Mouse (Mus musculus) myocyte (in vitro differentiated cells): ENCODE measurements around the gene Rgl1.

Source experiments
- CEBPB ChIP-seq: IDR thresholded peaks from 2 replicates; pipeline ENCODE4 v1.6.1; 2011; ENCODE audit warnings: mild to moderate bottlenecking, moderate library complexity; ENCODE audit not compliant: poor library complexity, insufficient read depth, severe bottlenecking
- E2F4 ChIP-seq: IDR thresholded peaks from one replicate; pipeline ENCODE4 v1.6.1; 2011; ENCODE audit warnings: mild to moderate bottlenecking, control low read depth, moderate library complexity; ENCODE audit not compliant: insufficient read depth
- MAX ChIP-seq: IDR thresholded peaks from one replicate; pipeline ENCODE4 v1.6.1; 2011; ENCODE audit warnings: low read depth, mild to moderate bottlenecking, control low read depth
- MYOD1 ChIP-seq, 3 experiments: IDR thresholded peaks; one replicate each; pipeline ENCODE4 v1.6.1; 2011; ENCODE audit warnings: control low read depth in 2 of 3, low read depth in 2 of 3, mild to moderate bottlenecking in 2 of 3, moderate library complexity in 1 of 3; ENCODE audit not compliant: insufficient read length in 2 of 3, control insufficient read depth in 1 of 3
- MYOG ChIP-seq, 3 experiments: IDR thresholded peaks; one replicate each; pipeline ENCODE4 v1.6.1; 2011; ENCODE audit warnings: control low read depth in 2 of 3, low read depth in 2 of 3, mild to moderate bottlenecking in 2 of 3; ENCODE audit not compliant: insufficient read length in 2 of 3, control insufficient read depth in 1 of 3, insufficient read depth in 1 of 3
- POLR2A ChIP-seq: IDR thresholded peaks from one replicate; pipeline ENCODE4 v1.6.1; 2011; ENCODE audit warnings: low read depth, mild to moderate bottlenecking, control low read depth, moderate library complexity; ENCODE audit not compliant: insufficient read length
- POLR2AphosphoS2 ChIP-seq: IDR thresholded peaks from one replicate; pipeline ENCODE4 v1.6.1; 2011; ENCODE audit warnings: low read depth, control low read depth; ENCODE audit not compliant: insufficient read length
- REST ChIP-seq: IDR thresholded peaks from one replicate; pipeline ENCODE4 v1.6.1; 2011; ENCODE audit warnings: mild to moderate bottlenecking, control low read depth, moderate library complexity; ENCODE audit not compliant: insufficient read depth, insufficient read length
- TCF12 ChIP-seq: IDR thresholded peaks from one replicate; pipeline ENCODE4 v1.6.1; 2011; ENCODE audit warnings: mild to moderate bottlenecking, control low read depth; ENCODE audit not compliant: poor library complexity, insufficient read depth, severe bottlenecking
- TCF3 ChIP-seq: IDR thresholded peaks from one replicate; pipeline ENCODE4 v1.6.1; 2011; ENCODE audit warnings: low read depth, control low read depth; ENCODE audit not compliant: insufficient read length
- USF1 ChIP-seq: IDR thresholded peaks from one replicate; pipeline ENCODE4 v1.6.1; 2011; ENCODE audit warnings: low read depth, mild to moderate bottlenecking, control low read depth, moderate library complexity

- TF ChIP-seq MAX = no peak
- TF ChIP-seq USF1 = peak; percentile 62
- no peak for TF ChIP-seq POLR2A
- no peak for TF ChIP-seq TCF3
- TF ChIP-seq POLR2AphosphoS2 = no peak
- TF ChIP-seq MYOG (IDR thresholded peaks at IDR 0.05; ENCODE audit: control insufficient read depth in 1 of 3, insufficient read depth in 1 of 3, insufficient read length in 2 of 3, low read depth in 2 of 3) = no peak
- TF ChIP-seq TCF12 = no peak
- no peak for TF ChIP-seq REST
- no peak for TF ChIP-seq E2F4
- TF ChIP-seq CEBPB = no peak
- no peak for TF ChIP-seq MYOD1 (IDR thresholded peaks at IDR 0.05; ENCODE audit: control insufficient read depth in 1 of 3, insufficient read length in 2 of 3, low read depth in 2 of 3)
Measured at GRCm38 (mm10) chr1:152526154-152526553, 240.0 kb downstream of the Rgl1 start.
